Mouse (Mus musculus) thymus, postnatal 10 days (tissue): ENCODE results near the gene Maea.

Experiments
- DNase-seq, 2 experiments: peaks; one replicate each; pipeline ENCODE4 v3.0.0; 2021; ENCODE audit warnings: low spot score in 2 of 2

The Maea gene

GRCm38 (mm10) chr5:33335273-33335976, at the start of gene Maea:
Gene Maea, plus strand, starts transcription at chr5:33335509.
- DNase-seq: peak; percentile 92 to 93

GRCm38 (mm10) chr5:33293796-33294430, 41.4 kb upstream of the Maea start:
- no peak for DNase-seq

- DNase-seq: no peak
Observed at GRCm38 (mm10) chr5:33297164-33297563, 38.1 kb upstream of the Maea start.

- DNase-seq: no peak
Observed at GRCm38 (mm10) chr5:33301801-33302200, 33.5 kb upstream of the Maea start.

- no peak for DNase-seq
Observed at GRCm38 (mm10) chr5:33310704-33311462, 24.4 kb upstream of the Maea start.

- no peak for DNase-seq
Observed at GRCm38 (mm10) chr5:33312192-33312591, 23.1 kb upstream of the Maea start.

- DNase-seq: no peak
Observed at GRCm38 (mm10) chr5:33324491-33324890, 10.8 kb upstream of the Maea start.

GRCm38 (mm10) chr5:33334381-33335272, 682 bp upstream of the Maea start:
- no peak for DNase-seq

- DNase-seq: peak in 1 of 2 experiments; percentile 26
Observed at GRCm38 (mm10) chr5:33335977-33336360, 660 bp downstream of the Maea start.

- DNase-seq: no peak
Observed at GRCm38 (mm10) chr5:33337206-33337605, 1.9 kb downstream of the Maea start.

- no peak for DNase-seq
Observed at GRCm38 (mm10) chr5:33341165-33341564, 5.9 kb downstream of the Maea start.

- DNase-seq: peak in 1 of 2 experiments; percentile 16
Observed at GRCm38 (mm10) chr5:33342248-33342647, 6.9 kb downstream of the Maea start.

GRCm38 (mm10) chr5:33342821-33343220, 7.5 kb downstream of the Maea start:
- DNase-seq: no peak

- DNase-seq: no peak
Observed at GRCm38 (mm10) chr5:33343571-33343970, 8.3 kb downstream of the Maea start.

- no peak for DNase-seq
Observed at GRCm38 (mm10) chr5:33344070-33344469, 8.8 kb downstream of the Maea start.

- no peak for DNase-seq
Observed at GRCm38 (mm10) chr5:33347620-33348019, 12.3 kb downstream of the Maea start.

GRCm38 (mm10) chr5:33349205-33349604, 13.9 kb downstream of the Maea start:
- DNase-seq: no peak

GRCm38 (mm10) chr5:33349706-33350105, 14.4 kb downstream of the Maea start:
- DNase-seq: no peak

GRCm38 (mm10) chr5:33351556-33352272, 16.4 kb downstream of the Maea start:
- no peak for DNase-seq

- DNase-seq: no peak
Observed at GRCm38 (mm10) chr5:33352273-33352645, 16.9 kb downstream of the Maea start.

GRCm38 (mm10) chr5:33353011-33353410, 17.7 kb downstream of the Maea start:
- DNase-seq: no peak
